Mouse (Mus musculus): ENCODE results near the gene Slc25a41. TPM values are rescaled to one million over a fixed set of nuclear protein-coding genes. Genes with fewer than 3 reads are reported as not detected.

Gene Slc25a41
- polyA plus RNA-seq, 1 experiment = 0.38 TPM

GRCm38 (mm10) chr17:57062548-57062947, 21.1 kb upstream of the Slc25a41 start:
- Histone ChIP-seq H3K4me3 (ENCODE audit: control insufficient read depth, insufficient read depth, low read length) (peak overlapping the region; percentile 11), H3K36me3 (ENCODE audit: control insufficient read depth, insufficient read depth, low read length) (no peaks in the 10 kb centered on the region; the same call in 1 of the 2 replicates), H3K4me1 (replicated peaks; ENCODE audit: control insufficient read depth, insufficient read depth, low read length) (peaks cover 26% of the 10 kb centered on the region), H3K27ac (ENCODE audit: control insufficient read depth, insufficient read depth, low read length) (no peak overlapping the region), H3K27me3 (ENCODE audit: control insufficient read depth, insufficient read depth, low read length) (peaks cover 3% of the 10 kb centered on the region; the same call in 1 of the 2 replicates)
- no peak for DNase-seq
- WGBS = 21% methylated on average over 22 of the region's 22 CpGs
- no peak for TF ChIP-seq POLR2A (IDR thresholded peaks at IDR 0.05; ENCODE audit: control insufficient read depth, extremely low read depth, insufficient read depth, low read length, poor library complexity)
- no peak for TF ChIP-seq CTCF (IDR thresholded peaks at IDR 0.05; ENCODE audit: borderline replicate concordance, control insufficient read depth, extremely low read depth, insufficient read depth, low read length, poor library complexity)

GRCm38 (mm10) chr17:57062011-57062521, 20.6 kb upstream of the Slc25a41 start:
- peak; percentile 49 for DNase-seq
- Histone ChIP-seq H3K27ac (ENCODE audit: control insufficient read depth, insufficient read depth, low read length) (no peak overlapping the region), H3K4me3 (ENCODE audit: control insufficient read depth, insufficient read depth, low read length) (peak overlapping the region; percentile 11), H3K36me3 (ENCODE audit: control insufficient read depth, insufficient read depth, low read length) (no peaks in the 10 kb centered on the region; the same call in 1 of the 2 replicates), H3K4me1 (replicated peaks; ENCODE audit: control insufficient read depth, insufficient read depth, low read length) (peaks cover 26% of the 10 kb centered on the region), H3K27me3 (ENCODE audit: control insufficient read depth, insufficient read depth, low read length) (peaks cover 3% of the 10 kb centered on the region; the same call in 1 of the 2 replicates)
- WGBS = 2% methylated on average over 39 of the region's 39 CpGs
- TF ChIP-seq POLR2A (IDR thresholded peaks at IDR 0.05; ENCODE audit: control insufficient read depth, extremely low read depth, insufficient read depth, low read length, poor library complexity) (no peak), CTCF (IDR thresholded peaks at IDR 0.05; ENCODE audit: borderline replicate concordance, control insufficient read depth, extremely low read depth, insufficient read depth, low read length, poor library complexity) (no peak)

GRCm38 (mm10) chr17:57061069-57061468, 19.6 kb upstream of the Slc25a41 start:
- TF ChIP-seq POLR2A (IDR thresholded peaks at IDR 0.05; ENCODE audit: control insufficient read depth, extremely low read depth, insufficient read depth, low read length, poor library complexity) (no peak), CTCF (IDR thresholded peaks at IDR 0.05; ENCODE audit: borderline replicate concordance, control insufficient read depth, extremely low read depth, insufficient read depth, low read length, poor library complexity) (no peak)
- 31% methylated on average over 10 of the region's 10 CpGs for WGBS
- no peaks in the 10 kb centered on the region for H3K36me3 ChIP-seq (ENCODE audit: control insufficient read depth, insufficient read depth, low read length)
- H3K27ac ChIP-seq (ENCODE audit: control insufficient read depth, insufficient read depth, low read length) = no peak overlapping the region
- peaks cover 3% of the 10 kb centered on the region; the same call in 1 of the 2 replicates for H3K27me3 ChIP-seq (ENCODE audit: control insufficient read depth, insufficient read depth, low read length)
- peak; percentile 22 for DNase-seq
- H3K4me3 ChIP-seq (ENCODE audit: control insufficient read depth, insufficient read depth, low read length) = no peak overlapping the region
- H3K4me1 ChIP-seq (replicated peaks; ENCODE audit: control insufficient read depth, insufficient read depth, low read length) = peaks cover 26% of the 10 kb centered on the region

GRCm38 (mm10) chr17:57060231-57060801, 18.9 kb upstream of the Slc25a41 start:
- peak overlapping the region; percentile 52 for H3K27ac ChIP-seq (ENCODE audit: control insufficient read depth, insufficient read depth, low read length)
- H3K27me3 ChIP-seq (ENCODE audit: control insufficient read depth, insufficient read depth, low read length) = peaks cover 3% of the 10 kb centered on the region; the same call in 1 of the 2 replicates
- TF ChIP-seq POLR2A (IDR thresholded peaks at IDR 0.05; ENCODE audit: control insufficient read depth, extremely low read depth, insufficient read depth, low read length, poor library complexity) = peak; percentile 50; the same call in 1 of the 2 replicates
- peak; percentile 83; the same call in 1 of the 2 replicates for TF ChIP-seq CTCF (IDR thresholded peaks at IDR 0.05; ENCODE audit: borderline replicate concordance, control insufficient read depth, extremely low read depth, insufficient read depth, low read length, poor library complexity)
- WGBS = under 1% methylated on average over 44 of the region's 44 CpGs
- H3K4me1 ChIP-seq (replicated peaks; ENCODE audit: control insufficient read depth, insufficient read depth, low read length) = peaks cover 26% of the 10 kb centered on the region
- peak overlapping the region; percentile 53 for H3K4me3 ChIP-seq (ENCODE audit: control insufficient read depth, insufficient read depth, low read length)
- no peaks in the 10 kb centered on the region for H3K36me3 ChIP-seq (ENCODE audit: control insufficient read depth, insufficient read depth, low read length)
- DNase-seq = peak; percentile 97

- 0 out of 2 replicates have a peak, but pooled peaks cover under 1% of the 10 kb centered on the region for H3K36me3 ChIP-seq (ENCODE audit: control insufficient read depth, insufficient read depth, low read length)
- H3K4me3 ChIP-seq (ENCODE audit: control insufficient read depth, insufficient read depth, low read length) = peak within 1 kb of the TSS; percentile 89
- H3K27ac ChIP-seq (ENCODE audit: control insufficient read depth, insufficient read depth, low read length) = peak within 1 kb of the TSS; percentile 52
- H3K4me1 ChIP-seq (replicated peaks; ENCODE audit: control insufficient read depth, insufficient read depth, low read length) = peaks cover 26% of the 10 kb centered on the region
- peaks cover 3% of the 10 kb centered on the region; the same call in 1 of the 2 replicates for H3K27me3 ChIP-seq (ENCODE audit: control insufficient read depth, insufficient read depth, low read length)
- TF ChIP-seq POLR2A (IDR thresholded peaks at IDR 0.05; ENCODE audit: control insufficient read depth, extremely low read depth, insufficient read depth, low read length, poor library complexity) = no peak
- no peak for TF ChIP-seq CTCF (IDR thresholded peaks at IDR 0.05; ENCODE audit: borderline replicate concordance, control insufficient read depth, extremely low read depth, insufficient read depth, low read length, poor library complexity)
- DNase-seq = peak; percentile 77
- WGBS = under 1% methylated on average over 45 of the region's 45 CpGs
Measured at GRCm38 (mm10) chr17:57059486-57059977, 18.1 kb upstream of the Slc25a41 start, which contains the start of gene Slc25a23. Slc25a23 (minus strand) TSS chr17:57059863.

- H3K36me3 ChIP-seq (ENCODE audit: control insufficient read depth, insufficient read depth, low read length) = 0 out of 2 replicates have a peak, but pooled peaks cover 5% of the 10 kb centered on the region
- H3K27ac ChIP-seq (ENCODE audit: control insufficient read depth, insufficient read depth, low read length) = no peak within 1 kb of the TSS
- DNase-seq = peak; percentile 23
- TF ChIP-seq CTCF (IDR thresholded peaks at IDR 0.05; ENCODE audit: borderline replicate concordance, control insufficient read depth, extremely low read depth, insufficient read depth, low read length, poor library complexity) (no peak), POLR2A (IDR thresholded peaks at IDR 0.05; ENCODE audit: control insufficient read depth, extremely low read depth, insufficient read depth, low read length, poor library complexity) (no peak)
- H3K4me3 ChIP-seq (ENCODE audit: control insufficient read depth, insufficient read depth, low read length) = peak within 1 kb of the TSS; percentile 89
- H3K4me1 ChIP-seq (replicated peaks; ENCODE audit: control insufficient read depth, insufficient read depth, low read length) = peaks cover 26% of the 10 kb centered on the region
- 13% methylated on average over 21 of the region's 22 CpGs for WGBS
- H3K27me3 ChIP-seq (ENCODE audit: control insufficient read depth, insufficient read depth, low read length) = peaks cover 3% of the 10 kb centered on the region; the same call in 1 of the 2 replicates
Measured at GRCm38 (mm10) chr17:57058891-57059485, 17.5 kb upstream of the Slc25a41 start, which contains the start of gene Crb3. Crb3 (plus strand) TSS chr17:57059105.

All from thymus, adult 2 months (tissue).